Mouse (Mus musculus): ENCODE measurements around the gene Gm21985. TPM values are rescaled to one million over a fixed set of nuclear protein-coding genes. Genes with fewer than 3 reads are reported as not detected.
"Not testable (repeated sequence)": the region's sequence is repeated elsewhere in the genome, so short reads cannot be mapped to it uniquely, and the experiment has no call there.

The Gm21985 gene
- total and polyA plus RNA-seq, 3 experiments = 0.42 to 1.1 TPM; not detected in 1

- no peaks in the 10 kb centered on the region for H3K36me3 ChIP-seq (ENCODE audit: control insufficient read depth, insufficient read depth, low read length)
- no peaks in the 10 kb centered on the region for H3K27me3 ChIP-seq (ENCODE audit: control insufficient read depth, insufficient read depth, low read length)
- no peaks in the 10 kb centered on the region for H3K79me2 ChIP-seq (replicated peaks; ENCODE audit: control insufficient read depth, insufficient read depth, low read length)
- intact Hi-C loops (cut with DNase I) = no loop called here
- H3K4me3 ChIP-seq = no peak overlapping the region
- H3K9ac ChIP-seq (ENCODE audit: low read depth, low read length) = no peak overlapping the region
- 36% methylated on average over 2 of the region's 2 CpGs for WGBS
- no peak overlapping the region for H3K27ac ChIP-seq
- TF ChIP-seq POLR2A (IDR thresholded peaks at IDR 0.05; ENCODE audit: insufficient read depth, low read depth, low read length) = no peak
- no peak for TF ChIP-seq EP300 (IDR thresholded peaks at IDR 0.05; ENCODE audit: insufficient read depth, low read depth, low read length)
- TF ChIP-seq CTCF (IDR thresholded peaks at IDR 0.05) = no peak
- H3K4me1 ChIP-seq (ENCODE audit: control insufficient read depth, insufficient read depth, low read length) = no peaks in the 10 kb centered on the region
- no peak for DNase-seq
These were observed 177.4 kb downstream of the Gm21985 start for GRCm38 (mm10) chr2:112443491-112443890.

- intact Hi-C loops (cut with DNase I) = no loop called here
- DNase-seq = no peak
These were observed 179.4 kb downstream of the Gm21985 start for GRCm38 (mm10) chr2:112445511-112445910.

GRCm38 (mm10) chr2:112448046-112448445, 181.9 kb downstream of the Gm21985 start:
- WGBS = 70% methylated on average over 4 of the region's 4 CpGs
- H3K79me2 ChIP-seq (replicated peaks; ENCODE audit: control insufficient read depth, insufficient read depth, low read length); H3K27ac ChIP-seq; H3K27me3 ChIP-seq (ENCODE audit: control insufficient read depth, insufficient read depth, low read length); H3K4me3 ChIP-seq; H3K4me1 ChIP-seq (ENCODE audit: control insufficient read depth, insufficient read depth, low read length); intact Hi-C loops (cut with DNase I); H3K9ac ChIP-seq (ENCODE audit: low read depth, low read length); H3K36me3 ChIP-seq (ENCODE audit: control insufficient read depth, insufficient read depth, low read length); DNase-seq: not testable (repeated sequence)

More at GRCm38 (mm10) chr2:112445511-112445910, 179.4 kb downstream of the Gm21985 start:
- TF ChIP-seq POLR2A (IDR thresholded peaks at IDR 0.05; ENCODE audit: insufficient read depth, low read depth, low read length) (no peak), EP300 (IDR thresholded peaks at IDR 0.05; ENCODE audit: insufficient read depth, low read depth, low read length) (no peak), CTCF (IDR thresholded peaks at IDR 0.05) (no peak)
- no peaks in the 10 kb centered on the region for H3K79me2 ChIP-seq (replicated peaks; ENCODE audit: control insufficient read depth, insufficient read depth, low read length)
- H3K9ac ChIP-seq (ENCODE audit: low read depth, low read length) = no peak overlapping the region
- no peak overlapping the region for H3K4me3 ChIP-seq
- no peak overlapping the region for H3K27ac ChIP-seq
- no peaks in the 10 kb centered on the region for H3K27me3 ChIP-seq (ENCODE audit: control insufficient read depth, insufficient read depth, low read length)
- H3K36me3 ChIP-seq (ENCODE audit: control insufficient read depth, insufficient read depth, low read length) = no peaks in the 10 kb centered on the region
- no peaks in the 10 kb centered on the region for H3K4me1 ChIP-seq (ENCODE audit: control insufficient read depth, insufficient read depth, low read length)

- TF ChIP-seq EP300 (IDR thresholded peaks at IDR 0.05; ENCODE audit: insufficient read depth, low read depth, low read length) = no peak
- no peak for TF ChIP-seq CTCF (IDR thresholded peaks at IDR 0.05)
- no peak for TF ChIP-seq POLR2A (IDR thresholded peaks at IDR 0.05; ENCODE audit: insufficient read depth, low read depth, low read length)
- no peak overlapping the region for H3K4me3 ChIP-seq
- H3K9ac ChIP-seq (ENCODE audit: low read depth, low read length) = no peak overlapping the region
- intact Hi-C loops (cut with DNase I) = no loop called here
- H3K27me3 ChIP-seq (ENCODE audit: control insufficient read depth, insufficient read depth, low read length) = no peaks in the 10 kb centered on the region
- DNase-seq = no peak
- H3K27ac ChIP-seq = no peak overlapping the region
- no peaks in the 10 kb centered on the region for H3K4me1 ChIP-seq (ENCODE audit: control insufficient read depth, insufficient read depth, low read length)
- H3K36me3 ChIP-seq (ENCODE audit: control insufficient read depth, insufficient read depth, low read length) = no peaks in the 10 kb centered on the region
- H3K79me2 ChIP-seq (replicated peaks; ENCODE audit: control insufficient read depth, insufficient read depth, low read length) = no peaks in the 10 kb centered on the region
These were observed 182.5 kb downstream of the Gm21985 start for GRCm38 (mm10) chr2:112448510-112449059.

- DNase-seq = no peak
- TF ChIP-seq POLR2A (IDR thresholded peaks at IDR 0.05; ENCODE audit: insufficient read depth, low read depth, low read length) = no peak
- peak; percentile 66 for TF ChIP-seq CTCF (IDR thresholded peaks at IDR 0.05)
- TF ChIP-seq EP300 (IDR thresholded peaks at IDR 0.05; ENCODE audit: insufficient read depth, low read depth, low read length) = no peak
- no peaks in the 10 kb centered on the region for H3K79me2 ChIP-seq (replicated peaks; ENCODE audit: control insufficient read depth, insufficient read depth, low read length)
- intact Hi-C loops (cut with DNase I) = loop anchor here (5.0 kb wide), 1 partner anchor 182 kb away; the partner anchor contains the start of genes Gm21985 and Slc12a6
- no peaks in the 10 kb centered on the region for H3K27me3 ChIP-seq (ENCODE audit: control insufficient read depth, insufficient read depth, low read length)
- no peak overlapping the region for H3K4me3 ChIP-seq
- no peaks in the 10 kb centered on the region; the same call in 1 of the 2 replicates for H3K4me1 ChIP-seq (ENCODE audit: control insufficient read depth, insufficient read depth, low read length)
- H3K36me3 ChIP-seq (ENCODE audit: control insufficient read depth, insufficient read depth, low read length) = no peaks in the 10 kb centered on the region
- H3K27ac ChIP-seq = no peak overlapping the region
- 30% methylated on average over 4 of the region's 4 CpGs for WGBS
- no peak overlapping the region for H3K9ac ChIP-seq (ENCODE audit: low read depth, low read length)
These were observed 183.6 kb downstream of the Gm21985 start for GRCm38 (mm10) chr2:112449597-112450296.

- intact Hi-C loops (cut with DNase I) = loop anchor here (5.0 kb wide), 1 partner anchor 185 kb away; the partner anchor contains the start of genes Gm21985 and Slc12a6
- not testable (repeated sequence) for H3K4me3 ChIP-seq; H3K27ac ChIP-seq; H3K79me2 ChIP-seq (replicated peaks; ENCODE audit: control insufficient read depth, insufficient read depth, low read length); DNase-seq; H3K27me3 ChIP-seq (ENCODE audit: control insufficient read depth, insufficient read depth, low read length); H3K9ac ChIP-seq (ENCODE audit: low read depth, low read length); H3K36me3 ChIP-seq (ENCODE audit: control insufficient read depth, insufficient read depth, low read length); H3K4me1 ChIP-seq (ENCODE audit: control insufficient read depth, insufficient read depth, low read length)
These were observed 186.4 kb downstream of the Gm21985 start for GRCm38 (mm10) chr2:112452513-112452912.

Measured in heart, adult 2 months (tissue).